Mouse (Mus musculus) layer of hippocampus, adult 8-10 months (tissue): ENCODE measurements at regions not wholly inside any gene's neighbourhood (a gene's known extent, or its start where the extent isn't known, plus 50 kb on each side); places are given as distances from the start of the nearest gene placed in this dataset.

Experiments
- DNase-seq, 2 experiments: peaks; one replicate each; pipeline ENCODE4 v3.0.0; 2022; ENCODE audit warnings: low spot score in 2 of 2

GRCm38 (mm10) chr11:92967288-92967687 lies 130.5 kb upstream of the Car10 start:
- no peak for DNase-seq

- DNase-seq = no peak
Observed at GRCm38 (mm10) chr11:92999603-93000002, 98.2 kb upstream of the Car10 start.

- no peak for DNase-seq
Observed at GRCm38 (mm10) chr11:93005991-93006390, 91.8 kb upstream of the Car10 start.

DNA sequence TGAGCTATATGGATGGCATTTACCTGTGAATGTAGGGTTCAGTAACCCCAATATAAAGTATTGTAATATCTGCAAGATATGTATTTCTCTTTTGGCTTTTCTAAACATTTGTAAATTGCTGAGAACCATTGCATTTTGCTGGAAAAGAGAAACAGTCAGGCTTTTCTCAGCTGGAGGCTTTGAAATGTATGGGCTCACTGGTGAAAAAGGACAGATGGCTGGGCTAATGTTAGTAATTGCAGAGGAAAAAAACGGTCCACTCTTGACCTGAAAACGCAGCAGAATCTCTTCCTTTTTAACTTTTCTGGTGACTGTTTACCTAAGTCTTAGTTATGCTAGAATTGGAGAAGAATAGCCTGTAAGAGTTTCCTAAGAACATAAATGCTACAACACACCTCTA lies 71.8 kb upstream of the Car10 start:
- DNase-seq = no peak

GRCm38 (mm10) chr11:93035509-93035908 lies 62.3 kb upstream of the Car10 start:
- DNase-seq = no peak

DNA sequence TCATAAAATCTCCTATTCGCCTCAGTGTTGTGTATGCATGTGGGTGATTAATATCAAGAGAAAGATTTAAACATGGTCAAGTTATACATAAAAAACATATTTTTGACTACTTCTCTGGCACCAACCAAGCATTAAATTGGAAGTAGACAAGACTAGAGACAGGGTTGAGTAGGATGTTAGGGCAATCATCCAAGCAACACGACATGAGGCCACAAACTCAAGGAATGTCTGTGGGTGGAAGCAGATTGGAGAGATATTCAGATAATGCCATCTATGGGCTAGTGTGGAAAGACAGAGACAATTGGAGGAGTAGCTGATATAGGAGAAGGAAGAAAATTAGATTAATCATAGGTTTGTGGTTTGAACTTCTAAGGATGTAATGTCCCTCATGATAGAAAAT lies 60.0 kb upstream of the Car10 start:
- peak; percentile 15 to 21 for DNase-seq

DNA sequence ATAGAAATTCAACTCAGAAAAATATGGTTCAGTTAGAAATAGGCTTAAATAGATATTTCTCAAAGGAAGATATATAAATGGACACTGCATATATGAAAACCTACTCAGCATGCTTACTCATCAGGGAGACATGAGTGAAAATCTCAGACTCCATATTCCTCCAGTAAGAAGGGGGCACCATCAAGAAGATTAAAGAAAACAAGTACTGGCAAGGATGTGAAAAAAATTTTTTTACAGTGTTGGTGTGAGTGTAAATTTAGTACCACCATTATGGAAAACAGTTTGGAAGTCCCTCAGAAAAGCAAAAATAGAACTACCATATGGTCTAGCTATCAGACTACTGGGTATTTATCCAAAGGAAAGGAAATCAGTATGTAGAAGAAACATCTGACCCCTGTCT lies 58.5 kb upstream of the Car10 start:
- no peak for DNase-seq

- DNase-seq = no peak
Observed at GRCm38 (mm10) chr11:93040816-93041215, 57.0 kb upstream of the Car10 start.

GRCm38 (mm10) chr11:93044998-93045397 lies 52.8 kb upstream of the Car10 start:
- DNase-seq = peak; percentile 2 to 22
